Mouse (Mus musculus): Measurements from ENCODE around the gene Pak4.

Pak4 gene

DNA sequence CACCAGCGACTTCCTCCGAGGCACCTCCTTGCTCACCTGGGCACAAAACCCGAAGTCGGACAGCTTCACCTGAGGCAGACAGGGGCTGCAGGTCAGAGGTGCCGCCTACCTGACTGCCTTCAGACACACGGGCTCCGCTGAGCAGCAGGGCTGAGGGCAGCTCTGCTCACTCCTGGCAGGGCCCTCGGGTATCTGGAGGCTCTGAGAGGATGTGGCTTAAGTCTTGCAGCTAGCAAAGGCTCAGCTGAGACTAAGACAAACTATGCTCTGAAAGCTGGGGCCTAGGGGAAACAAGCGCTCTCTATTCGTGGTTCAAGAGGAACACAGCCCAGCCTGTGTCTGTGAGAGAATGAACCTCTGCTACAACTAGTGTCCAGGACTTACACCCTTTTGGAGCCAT, 37.1 kb downstream of the Pak4 start:
- 92% methylated on average over 10 of the region's 10 CpGs for WGBS

DNA sequence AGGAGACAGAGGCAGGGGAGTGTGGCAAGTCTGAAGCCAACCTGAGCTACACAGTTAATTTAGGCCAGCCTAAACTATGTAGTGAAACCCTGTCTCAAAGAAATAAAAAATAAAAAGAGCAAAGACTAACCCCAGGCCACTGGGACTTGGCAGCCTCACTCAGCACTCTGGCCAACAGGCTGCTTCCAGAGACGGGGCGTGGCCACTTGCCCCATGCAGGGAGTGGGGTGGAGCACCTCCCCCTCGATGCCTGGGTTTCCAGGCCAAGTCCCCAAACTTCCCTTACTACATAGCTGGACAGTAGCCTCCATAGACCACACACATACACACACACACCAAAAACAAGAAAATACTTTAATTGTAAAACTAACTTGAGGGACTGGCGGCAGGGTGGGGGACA, 39.5 kb downstream of the Pak4 start:
- 48% methylated on average over 4 of the region's 4 CpGs for WGBS

DNA sequence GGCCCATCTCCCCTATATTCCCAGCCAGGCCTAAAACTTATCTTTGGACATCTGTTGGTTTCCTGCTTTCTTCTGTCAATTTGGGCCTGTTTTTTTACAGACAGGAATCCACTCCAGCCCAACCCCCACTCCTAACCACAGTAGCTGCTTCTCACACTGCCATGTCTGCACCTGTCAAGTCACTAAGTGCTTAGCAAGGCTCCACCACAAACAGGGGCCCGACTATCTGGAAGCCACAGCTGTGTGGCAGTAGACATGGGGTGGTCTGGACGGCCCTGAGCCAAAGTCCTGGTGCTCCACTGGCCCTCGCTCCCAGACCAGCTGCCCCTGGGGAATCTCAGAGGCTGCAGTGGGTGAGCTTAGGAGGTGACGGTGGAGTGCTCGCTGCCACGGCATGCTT, 40.3 kb downstream of the Pak4 start:
- 86% methylated on average over 6 of the region's 6 CpGs for WGBS

DNA sequence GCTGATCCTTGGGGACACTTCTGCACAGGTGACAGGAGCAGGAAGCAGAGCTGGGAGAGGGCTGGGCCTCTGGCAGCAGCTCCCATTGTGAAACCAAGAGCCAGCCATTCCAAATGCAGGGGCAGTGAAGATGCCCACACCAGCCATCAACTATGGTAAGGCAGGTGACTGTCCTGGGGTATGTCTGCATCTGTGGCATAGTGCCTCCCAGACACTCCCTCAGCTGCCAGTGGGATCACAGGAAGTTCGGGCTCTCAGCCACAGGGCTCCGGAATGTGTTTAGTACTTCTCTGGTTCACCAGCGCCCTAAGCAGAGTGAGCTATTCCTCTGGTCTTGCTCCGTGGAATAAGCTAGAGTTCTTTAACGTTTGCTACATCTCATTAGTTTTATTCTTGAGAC, 40.9 kb downstream of the Pak4 start:
- 71% methylated on average over 5 of the region's 5 CpGs for WGBS

DNA sequence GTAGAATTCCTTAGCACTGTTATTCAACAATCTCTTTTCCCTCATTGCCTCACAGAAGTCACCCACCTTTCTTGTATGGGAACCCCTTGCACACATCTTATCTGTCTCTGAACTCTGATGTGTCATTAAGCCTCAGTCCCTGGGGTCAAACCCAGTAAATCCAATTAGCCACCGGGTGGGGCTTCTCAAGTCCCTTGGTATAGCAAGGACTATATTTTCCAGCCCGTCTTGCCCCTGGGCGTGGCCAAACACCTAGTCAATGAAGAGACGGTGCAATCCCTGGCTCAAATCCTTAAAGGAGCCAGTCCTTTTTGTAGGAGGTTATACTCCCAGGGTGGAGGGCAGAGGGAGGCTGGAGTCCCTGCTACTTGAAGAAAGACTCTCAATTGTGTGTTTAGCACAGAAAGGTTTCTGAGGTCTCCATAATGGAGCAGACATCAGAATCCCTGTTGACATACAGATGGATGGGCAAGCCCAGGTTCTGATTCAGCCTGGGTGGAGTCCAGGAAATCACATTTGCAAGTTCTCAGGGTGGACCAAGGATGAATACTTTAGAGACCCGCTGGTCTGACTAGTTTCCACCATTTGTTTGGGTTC, 41.9 kb downstream of the Pak4 start:
- 33% methylated on average over 5 of the region's 5 CpGs for WGBS

DNA sequence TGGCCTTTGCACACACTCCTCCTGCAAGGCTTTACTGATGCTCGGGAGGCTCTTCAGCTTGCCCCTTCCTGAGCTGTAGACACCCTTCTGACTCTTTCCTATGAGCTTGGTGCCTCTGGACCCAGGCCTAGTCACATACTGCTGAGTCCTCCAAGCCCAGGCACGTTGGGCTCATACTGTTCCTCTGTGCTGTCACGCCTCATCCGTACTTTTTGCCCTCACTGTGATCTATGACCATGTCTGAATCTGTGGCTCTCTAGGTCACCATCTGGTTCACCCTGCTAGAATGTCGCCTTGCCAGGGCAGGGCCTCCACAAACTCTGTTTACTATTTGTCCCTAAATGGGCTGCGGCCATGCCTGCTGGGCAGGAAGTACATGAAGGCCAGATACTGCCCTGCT, 44.9 kb downstream of the Pak4 start:
- WGBS = 88% methylated on average over 6 of the region's 6 CpGs

DNA sequence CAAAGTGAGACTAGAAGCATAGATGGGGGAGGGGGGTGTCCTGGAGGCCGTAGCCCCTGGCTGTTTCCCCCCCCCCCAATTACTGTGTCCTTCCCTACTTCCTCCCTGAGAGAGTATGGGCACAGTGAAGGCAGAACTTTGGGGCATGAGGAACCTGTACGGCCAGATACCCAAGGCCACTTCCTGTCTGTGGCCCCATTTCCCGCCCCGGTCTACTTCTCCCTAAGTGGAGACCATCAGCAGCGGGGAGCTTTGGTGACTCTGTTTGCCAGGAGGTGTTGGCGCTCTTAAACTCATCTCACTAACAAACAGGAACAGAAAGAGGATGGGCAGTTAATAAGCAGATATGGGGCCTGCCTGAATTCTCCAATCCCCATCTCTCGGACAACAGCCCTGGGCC, 50.4 kb downstream of the Pak4 start:
- WGBS = 68% methylated on average over 7 of the region's 7 CpGs

DNA sequence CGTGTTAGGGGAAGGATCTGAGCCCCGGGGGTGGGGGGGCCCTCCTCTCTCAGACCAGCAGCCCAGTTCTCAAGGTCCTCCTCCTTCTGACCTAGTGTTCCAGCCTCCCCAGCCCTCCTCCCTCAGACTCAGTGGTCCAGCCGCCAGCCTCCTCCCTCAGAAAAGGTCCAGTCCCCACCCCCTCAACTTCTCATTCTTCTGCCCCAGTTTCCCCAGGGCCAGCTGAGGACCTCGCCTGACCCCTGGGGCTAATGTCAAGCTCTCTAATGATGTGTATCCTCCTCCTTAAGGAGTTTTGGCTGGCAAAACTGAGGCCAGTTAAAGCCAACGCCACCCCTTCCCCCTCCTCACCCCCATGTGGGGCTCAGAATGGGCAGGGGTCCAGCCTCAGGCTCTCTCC, 50.8 kb downstream of the Pak4 start, which contains the start of gene Nccrp1:
Nccrp1 (minus strand) TSS at position 101 of the 400 bp plus-strand sequence.
- 6% methylated on average over 4 of the region's 5 CpGs for WGBS

DNA sequence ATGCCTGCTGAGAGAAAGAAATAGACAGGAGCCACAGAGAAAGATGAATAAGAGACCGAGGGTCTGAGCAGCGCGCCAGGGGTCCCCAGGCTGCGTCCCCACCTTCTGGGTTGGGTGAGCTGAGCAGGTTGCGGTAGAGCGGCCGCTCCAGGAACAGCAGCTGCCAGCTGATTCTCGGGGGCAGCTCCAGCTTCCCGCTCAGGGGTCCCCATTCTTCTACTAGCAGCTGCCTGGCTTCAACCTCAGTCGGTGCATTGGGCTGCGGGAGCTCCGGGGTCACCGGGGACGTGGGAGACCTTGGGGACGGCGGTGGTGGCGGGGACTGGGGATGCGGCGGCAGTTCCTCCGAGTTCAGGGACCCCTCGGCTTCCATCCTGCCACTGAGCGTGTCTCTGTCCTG, 51.3 kb downstream of the Pak4 start:
- WGBS = 1% methylated on average over 22 of the region's 22 CpGs

DNA sequence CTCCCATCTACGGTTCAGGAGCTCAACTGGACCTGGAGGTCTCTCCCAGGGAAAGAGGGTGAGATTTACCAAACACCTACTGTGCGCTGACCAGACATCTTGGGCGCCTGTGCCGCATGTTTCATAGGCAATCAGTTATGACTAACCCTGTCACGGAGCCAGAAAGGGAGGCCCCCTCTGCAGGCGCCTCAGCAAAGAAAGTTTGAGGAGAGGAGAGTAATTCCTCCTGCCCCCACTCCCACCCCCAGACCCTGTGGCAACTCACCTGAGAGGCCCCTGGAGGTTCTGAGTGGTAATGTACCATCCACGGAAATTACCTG, 52.1 kb downstream of the Pak4 start:
- 62% methylated on average over 7 of the region's 7 CpGs for WGBS

DNA sequence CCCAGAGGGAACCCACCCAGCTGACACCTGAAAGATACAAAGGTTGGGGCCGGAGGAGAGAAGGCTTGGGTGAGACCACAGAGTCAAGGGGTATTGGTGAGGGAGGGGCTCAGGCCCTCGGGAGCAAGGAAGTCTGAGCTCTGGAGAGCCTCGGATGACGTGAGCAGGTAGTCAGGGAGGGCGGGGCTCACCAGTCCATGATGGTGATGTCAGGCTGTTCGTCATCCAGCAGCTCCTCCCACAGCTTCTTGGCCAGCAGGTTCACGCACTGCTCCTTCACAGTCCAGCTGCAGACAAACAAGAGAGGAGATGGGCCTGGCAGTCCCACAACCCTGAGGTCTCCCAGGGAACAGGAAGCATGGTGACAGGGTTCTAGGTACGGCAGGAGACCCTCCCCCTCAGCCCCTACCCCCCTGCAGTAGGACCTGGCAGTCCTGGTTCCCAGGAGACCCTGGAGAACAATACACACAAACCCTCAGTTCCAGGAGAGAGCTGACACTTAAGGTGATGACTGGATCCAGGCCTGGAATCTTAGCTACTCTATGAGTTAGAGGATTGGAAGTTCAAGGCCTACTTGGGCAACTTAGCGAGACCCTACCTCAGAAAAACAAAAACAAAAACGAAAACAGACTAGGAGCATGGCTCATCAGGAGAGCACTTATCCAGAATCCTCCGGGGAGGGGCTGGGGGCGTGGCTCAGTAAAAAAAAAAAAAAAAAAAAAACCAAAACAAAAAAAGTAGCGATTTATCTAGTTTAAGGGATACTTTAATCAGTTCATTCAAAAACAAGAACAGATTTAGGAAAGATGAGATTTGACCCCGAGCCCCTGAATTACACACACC, 52.7 kb downstream of the Pak4 start:
- 52% methylated on average over 14 of the region's 14 CpGs for WGBS

DNA sequence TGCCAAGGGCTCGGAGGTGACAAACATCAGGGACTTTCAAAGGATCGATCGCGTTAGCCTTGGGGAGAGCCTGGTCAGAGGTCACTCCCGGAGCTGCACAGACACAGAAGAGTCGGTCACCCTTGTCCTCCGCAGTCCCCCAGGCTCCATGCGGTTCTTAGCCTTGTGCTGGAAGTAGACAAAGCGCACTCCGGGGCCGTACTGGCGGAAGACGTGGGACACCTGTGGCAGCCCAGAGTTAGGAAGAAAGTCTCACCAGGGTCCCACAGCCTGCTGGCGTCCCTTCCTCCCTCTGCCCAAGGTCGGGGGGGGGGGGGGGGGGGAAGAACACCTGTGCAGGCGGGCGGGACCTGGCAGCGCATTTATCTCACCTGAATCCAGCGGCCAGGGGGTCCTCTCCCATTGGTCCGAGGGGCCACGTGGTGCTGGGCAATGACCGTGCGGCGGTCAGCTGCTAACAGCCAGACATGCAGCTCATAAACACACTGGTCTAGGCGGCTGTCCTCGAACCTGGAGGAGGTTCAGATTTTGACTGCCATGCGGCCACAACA, 53.9 kb downstream of the Pak4 start:
- 13% methylated on average over 27 of the region's 27 CpGs for WGBS

DNA sequence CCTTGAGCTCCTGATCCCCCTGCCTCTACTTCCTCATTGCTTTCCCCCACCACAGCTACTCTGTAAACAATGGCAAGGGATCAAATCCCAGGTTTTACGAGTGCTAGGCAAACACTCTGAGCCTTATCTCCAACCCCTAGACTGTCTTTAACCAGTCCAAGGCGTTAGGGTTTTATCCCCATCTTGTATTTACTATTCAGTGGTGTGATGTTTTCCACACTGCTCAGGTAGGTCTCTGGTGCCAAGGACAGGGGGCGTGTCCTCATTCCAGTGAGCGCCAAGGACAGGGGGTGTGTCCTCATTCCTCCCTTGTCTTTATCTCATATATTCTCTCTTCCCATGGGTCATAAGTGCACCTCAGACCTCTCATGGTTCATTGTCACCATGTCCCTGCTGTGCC, 57.5 kb downstream of the Pak4 start, which contains the start of gene Sycn:
Sycn (plus strand) TSS at position 360 of the 400 bp plus-strand sequence.
- 83% methylated on average over 4 of the region's 4 CpGs for WGBS

DNA sequence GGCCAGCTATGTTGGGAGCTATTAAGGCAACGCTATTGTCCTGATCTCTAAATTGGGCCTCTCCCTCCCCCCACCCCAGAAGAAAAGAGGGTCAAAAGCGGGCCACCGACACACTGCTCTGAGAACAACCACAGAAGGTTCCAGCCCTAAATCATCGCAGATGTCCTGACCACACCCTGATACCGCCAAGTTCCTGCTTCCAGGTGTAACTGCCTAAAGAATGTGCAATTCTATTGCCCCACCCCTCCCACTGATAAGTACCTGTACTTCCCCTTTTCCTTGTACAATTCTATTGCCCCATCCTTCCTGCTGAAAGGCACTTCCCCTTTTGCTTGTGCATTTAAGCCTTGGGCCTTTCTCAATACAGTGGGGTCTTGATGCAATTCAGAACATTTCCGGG, 59.1 kb downstream of the Pak4 start:
- WGBS = 95% methylated on average over 6 of the region's 6 CpGs

DNA sequence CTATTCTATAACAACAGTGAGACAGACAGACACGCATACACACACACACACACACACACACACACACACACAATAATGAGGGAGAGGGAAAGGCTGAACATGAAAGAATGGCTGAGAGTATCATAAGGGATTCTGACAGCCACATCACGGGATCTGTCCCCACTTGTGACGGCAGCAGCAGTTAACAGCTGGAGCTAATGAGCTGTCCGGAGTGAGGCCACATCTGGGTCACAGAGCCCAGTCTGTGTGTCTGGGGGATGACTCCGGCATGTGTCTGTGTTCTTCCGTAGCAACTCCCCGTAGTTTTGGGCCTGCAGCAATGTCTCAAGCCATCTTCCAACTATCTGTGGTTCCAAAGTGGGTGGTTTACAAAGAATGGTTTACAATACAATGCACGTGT, 66.0 kb downstream of the Pak4 start:
- WGBS = 80% methylated on average over 8 of the region's 8 CpGs

DNA sequence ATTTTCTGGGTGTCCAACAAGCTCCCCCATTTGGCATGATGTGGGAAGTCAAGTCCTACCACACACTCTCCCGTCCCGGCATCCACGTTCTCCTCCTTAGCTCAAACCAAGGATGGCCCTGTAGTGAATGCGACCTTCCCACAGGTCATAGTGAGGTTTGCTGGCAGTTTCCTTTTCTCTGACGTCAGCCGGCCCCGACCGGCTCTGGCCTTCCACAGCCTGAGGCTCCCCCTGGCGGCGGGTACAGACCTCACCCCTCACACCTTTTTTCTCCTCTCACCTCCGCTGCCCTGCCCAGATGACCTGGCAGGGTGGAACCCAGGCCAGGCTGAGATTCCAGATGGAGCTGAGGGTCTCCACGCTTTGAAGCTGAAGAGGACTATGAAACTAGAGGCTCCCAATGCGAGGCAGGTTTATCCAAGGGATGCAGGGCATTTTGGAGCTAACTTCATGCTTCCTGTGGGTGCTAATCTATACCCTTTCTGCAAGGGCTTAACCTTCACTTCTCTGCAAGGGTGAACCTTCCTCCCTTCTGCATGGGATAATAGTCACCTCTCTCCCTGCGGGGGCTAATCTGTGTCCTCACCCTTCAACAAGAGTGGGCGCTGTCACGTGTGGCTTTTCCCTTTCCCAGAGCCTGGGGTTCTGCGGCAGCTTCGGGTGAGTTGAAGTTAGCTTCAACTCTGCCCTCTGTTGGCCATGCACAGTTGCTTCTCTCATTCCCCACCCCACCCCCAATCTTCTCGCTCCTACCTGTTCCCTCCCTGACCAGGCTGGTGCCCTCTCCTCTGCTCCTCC, 69.9 kb downstream of the Pak4 start:
- 11% methylated on average over 19 of the region's 19 CpGs for WGBS

DNA sequence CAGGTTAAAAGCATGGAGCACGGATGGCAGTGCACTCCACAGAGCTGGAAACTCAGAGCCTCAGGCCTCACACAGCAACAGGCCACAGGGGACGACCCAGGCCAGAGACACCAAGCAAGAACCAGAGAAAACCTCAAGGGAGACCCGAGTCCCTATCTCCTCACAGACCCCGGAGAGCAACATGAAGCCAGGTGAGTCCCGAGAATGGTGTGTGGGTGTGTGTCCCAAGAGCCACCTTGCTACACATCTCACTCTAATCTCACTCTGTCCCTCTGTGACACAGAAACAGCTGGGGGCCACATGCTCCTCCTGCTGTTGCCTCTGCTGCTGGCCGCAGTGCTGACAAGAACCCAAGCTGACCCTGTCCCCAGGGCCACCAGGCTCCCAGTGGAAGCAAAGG, 75.4 kb downstream of the Pak4 start, which contains the start of gene Ifnl3:
Ifnl3 (plus strand) TSS at position 301 of the 400 bp plus-strand sequence.
- WGBS = 84% methylated on average over 5 of the region's 6 CpGs

DNA sequence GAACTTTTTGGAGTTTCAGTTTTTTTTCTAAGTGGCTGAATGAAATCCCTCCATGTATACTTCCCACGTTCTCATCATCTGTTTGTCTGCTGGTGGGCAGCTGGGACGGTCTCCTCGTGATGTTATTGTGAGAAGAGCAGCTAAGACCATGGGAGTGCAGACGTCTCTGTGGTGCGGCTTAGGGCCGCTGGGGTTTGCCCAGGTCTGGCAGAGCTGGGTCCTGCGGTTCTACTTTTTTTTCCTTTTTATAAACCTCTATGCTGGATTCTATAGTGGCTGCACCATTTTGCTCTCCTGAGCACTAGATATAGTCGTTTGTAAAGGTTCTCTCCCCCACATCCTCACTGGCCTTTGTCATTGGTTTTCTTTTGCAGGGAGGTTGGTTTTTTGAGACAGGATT, 86.5 kb downstream of the Pak4 start:
- WGBS = 67% methylated on average over 8 of the region's 8 CpGs

DNA sequence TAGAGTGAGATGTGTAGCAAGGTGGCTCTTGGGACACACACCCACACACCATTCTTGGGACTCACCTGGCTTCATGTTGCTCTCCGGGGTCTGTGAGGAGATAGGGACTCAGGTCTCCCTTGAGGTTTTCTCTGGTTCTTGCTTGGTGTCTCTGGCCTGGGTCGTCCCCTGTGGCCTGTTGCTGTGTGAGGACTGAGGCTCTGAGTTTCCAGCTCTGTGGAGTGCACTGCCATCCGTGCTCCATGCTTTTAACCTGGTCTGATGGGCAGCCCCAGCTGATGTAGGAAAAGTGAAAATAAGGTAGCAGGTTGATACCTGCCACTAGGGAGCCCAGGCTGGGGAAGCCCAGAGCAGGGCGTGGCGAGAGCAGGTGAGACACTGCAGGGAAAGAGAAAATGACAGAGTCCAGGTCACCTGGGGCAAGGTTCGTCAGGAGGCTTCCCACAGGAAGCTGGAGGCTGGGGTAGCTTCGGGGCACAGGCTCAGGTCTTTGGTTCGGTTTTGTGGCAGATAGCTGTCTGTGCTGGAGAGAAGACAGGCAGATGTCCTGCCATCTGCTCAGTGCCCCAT, 87.5 kb downstream of the Pak4 start, which contains the start of gene Ifnl2:
Ifnl2 (minus strand) TSS at position 51 of the 570 bp plus-strand sequence.
- WGBS = 72% methylated on average over 8 of the region's 8 CpGs

DNA sequence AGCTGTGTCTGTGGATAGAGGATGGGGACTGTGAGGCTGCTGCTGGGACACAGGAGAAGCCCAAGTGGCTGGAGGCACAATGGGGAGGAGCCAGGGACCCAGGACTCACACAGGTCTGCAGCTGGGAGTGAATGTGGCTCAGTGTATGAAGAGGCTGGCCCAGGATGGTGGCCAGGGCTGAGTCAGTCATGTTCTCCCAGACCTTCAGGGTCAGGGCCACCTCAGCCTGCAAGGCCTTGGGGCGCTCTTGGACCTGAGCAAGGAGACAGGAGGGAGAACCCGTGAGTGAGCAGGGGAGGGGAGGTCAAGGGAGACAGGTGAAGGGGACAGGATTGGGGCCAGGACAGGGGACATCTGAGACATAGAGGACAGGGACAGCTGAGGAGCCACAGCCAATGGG, 88.9 kb downstream of the Pak4 start:
- 91% methylated on average over 2 of the region's 2 CpGs for WGBS
